Mouse (Mus musculus) forebrain, postnatal 0 days (tissue): ENCODE measurements around the gene Efna2. TPM values are rescaled to one million over a fixed set of nuclear protein-coding genes. Genes with fewer than 3 reads are reported as not detected.

Source experiments
- ATAC-seq: fragments of 200-750 bp; cut with Nextera tagmentation; 2 replicates; pipeline ENCODE4 v1.8.0; 2017; ENCODE audit warnings: mild to moderate bottlenecking, moderate library complexity
- DNase-seq: peaks from one replicate; pipeline ENCODE4 v3.0.0-alpha.2; 2015
- H3K27ac ChIP-seq: fragments of 300-500 bp; sonication (generic); 2 replicates; pipeline ENCODE4 v1.5.1; 2014; ENCODE audit warnings: low read depth, mild to moderate bottlenecking, antibody characterized with exemption, low read length, moderate library complexity, mixed read lengths
- H3K27me3 ChIP-seq: fragments of 300-500 bp; sonication (generic); 2 replicates; pipeline ENCODE4 v1.6.1; 2014; ENCODE audit warnings: mild to moderate bottlenecking, low read length, mixed read lengths; ENCODE audit not compliant: insufficient read depth
- H3K36me3 ChIP-seq: fragments of 300-500 bp; sonication (generic); 2 replicates; pipeline ENCODE4 v1.6.1; 2014; ENCODE audit warnings: mild to moderate bottlenecking, moderate library complexity; ENCODE audit not compliant: insufficient read depth
- H3K4me1 ChIP-seq: fragments of 300-500 bp; sonication (generic); 2 replicates; pipeline ENCODE4 v1.6.1; 2014; ENCODE audit warnings: antibody characterized with exemption; ENCODE audit not compliant: insufficient read depth
- H3K4me2 ChIP-seq: fragments of 300-500 bp; sonication (generic); 2 replicates; pipeline ENCODE4 v1.6.1; 2014; ENCODE audit warnings: low read depth, mild to moderate bottlenecking, moderate library complexity
- H3K4me3 ChIP-seq: fragments of 300-500 bp; sonication (generic); 2 replicates; pipeline ENCODE4 v1.5.1; 2014; ENCODE audit warnings: low read depth, low read length, mixed read lengths
- H3K9ac ChIP-seq: fragments of 300-500 bp; sonication (generic); 2 replicates; pipeline ENCODE4 v1.6.1; 2014; ENCODE audit warnings: mild to moderate bottlenecking
- H3K9me3 ChIP-seq: fragments of 300-500 bp; sonication (generic); 2 replicates; pipeline ENCODE4 v1.6.1; 2016; ENCODE audit warnings: low read length
- CTCF ChIP-seq: sonication (generic); IDR thresholded peaks from 2 replicates; pipeline ENCODE4 v1.5.1; 2016; ENCODE audit warnings: antibody characterized with exemption, control low read depth, low read depth
- WGBS: fragments of 180-500 bp; shearing (Covaris S2); extraction: QIAGEN DNeasy Blood & Tissue Kit; methylation state at CpG from one replicate; pipeline ENCODE4 v1.1.7; 2014; 5-methylcytosine and 5-hydroxymethylcytosine counted together
- polyA plus RNA-seq: library from polyadenylated mRNA; unstranded; fragments of >200 nt; fragmentation: Nextera tagmentation; extraction: Ambion mirVana; gene quantifications from 2 replicates; pipeline ENCODE4 v1.2.1, GENCODE M21; 2015
- total RNA-seq: library from RNA; depleted of rRNA; stranded (reverse); fragments of >200 nt; gene quantifications from 2 replicates; pipeline ENCODE4 v1.2.3, GENCODE M21; 2014; rRNA removed

Efna2 gene
- total RNA-seq (29.0 and 30.9 TPM in 2 replicates), polyA plus RNA-seq (30.6 and 31.3 TPM in 2 replicates)

GRCm38 (mm10) chr10:80179068-80180051 lies at the start of gene Efna2:
Efna2 (plus strand) TSS chr10:80179482.
- WGBS: 4% methylated on average over 69 of the region's 106 CpGs
- Histone ChIP-seq H3K4me1 (peaks cover 18% of the 10 kb centered on the region), H3K27ac (peak within 1 kb of the TSS; percentile 78), H3K36me3 (no peaks in the 10 kb centered on the region), H3K4me3 (peak within 1 kb of the TSS; percentile 78), H3K4me2 (peak within 1 kb of the TSS; percentile 68), H3K9me3 (no peaks in the 10 kb centered on the region), H3K9ac (peak within 1 kb of the TSS; percentile 81), H3K27me3 (no peaks in the 10 kb centered on the region)
- peak; percentile 80 for DNase-seq
- TF ChIP-seq CTCF: peak; percentile 13; the same call in 1 of the 2 replicates
- peak; percentile 77 for ATAC-seq

GRCm38 (mm10) chr10:80129846-80130245 lies 49.4 kb upstream of the Efna2 start:
- Histone ChIP-seq H3K4me1 (no peaks in the 10 kb centered on the region), H3K27ac (no peak overlapping the region), H3K4me3 (no peak overlapping the region), H3K36me3 (peaks cover 92% of the 10 kb centered on the region), H3K27me3 (no peaks in the 10 kb centered on the region), H3K9me3 (no peaks in the 10 kb centered on the region), H3K4me2 (no peak overlapping the region), H3K9ac (no peak overlapping the region)
- DNase-seq (no peak), ATAC-seq (no peak)
- 86% methylated on average over 9 of the region's 9 CpGs for WGBS
- no peak for TF ChIP-seq CTCF

GRCm38 (mm10) chr10:80130403-80131031 lies 48.8 kb upstream of the Efna2 start:
- no peak for DNase-seq
- Histone ChIP-seq H3K27ac (peak overlapping the region; percentile 36; the same call in 1 of the 2 replicates), H3K4me2 (no peak overlapping the region), H3K4me3 (no peak overlapping the region), H3K4me1 (no peaks in the 10 kb centered on the region), H3K9ac (no peak overlapping the region), H3K27me3 (no peaks in the 10 kb centered on the region), H3K36me3 (peaks cover 92% of the 10 kb centered on the region), H3K9me3 (no peaks in the 10 kb centered on the region)
- TF ChIP-seq CTCF: no peak
- WGBS: 83% methylated on average over 18 of the region's 18 CpGs
- ATAC-seq: no peak; the same call in 1 of the 2 replicates

- Histone ChIP-seq H3K4me1 (no peaks in the 10 kb centered on the region), H3K27me3 (no peaks in the 10 kb centered on the region), H3K36me3 (peaks cover 88% of the 10 kb centered on the region), H3K4me3 (no peak overlapping the region), H3K4me2 (peak overlapping the region; percentile 34), H3K9ac (peak overlapping the region; percentile 18), H3K27ac (peak overlapping the region; percentile 36), H3K9me3 (no peaks in the 10 kb centered on the region)
- WGBS: 16% methylated on average over 55 of the region's 55 CpGs
- peak; percentile 47 for TF ChIP-seq CTCF
- DNase-seq (peak; percentile 88), ATAC-seq (peak; percentile 86)
Measured at GRCm38 (mm10) chr10:80131316-80131951, 47.8 kb upstream of the Efna2 start.

- TF ChIP-seq CTCF: no peak
- no peaks in the 10 kb centered on the region for H3K27me3 ChIP-seq
- peaks cover 87% of the 10 kb centered on the region for H3K36me3 ChIP-seq
- no peaks in the 10 kb centered on the region for H3K9me3 ChIP-seq
- no peak overlapping the region for H3K4me3 ChIP-seq
- ATAC-seq (peak; percentile 23), DNase-seq (no peak)
- peak overlapping the region; percentile 34 for H3K4me2 ChIP-seq
- H3K9ac ChIP-seq: peak overlapping the region; percentile 18
- H3K4me1 ChIP-seq: peaks cover 5% of the 10 kb centered on the region; the same call in 1 of the 2 replicates
- 34% methylated on average over 27 of the region's 27 CpGs for WGBS
- peak overlapping the region; percentile 36; the same call in 1 of the 2 replicates for H3K27ac ChIP-seq
Measured at GRCm38 (mm10) chr10:80131952-80132350, 47.3 kb upstream of the Efna2 start.

GRCm38 (mm10) chr10:80133226-80133849 lies 45.9 kb upstream of the Efna2 start:
- H3K4me2 ChIP-seq: no peak overlapping the region
- H3K4me3 ChIP-seq: no peak overlapping the region
- H3K9me3 ChIP-seq: no peaks in the 10 kb centered on the region
- peaks cover 9% of the 10 kb centered on the region; the same call in 1 of the 2 replicates for H3K4me1 ChIP-seq
- peak; percentile 23; the same call in 1 of the 2 replicates for TF ChIP-seq CTCF
- H3K27ac ChIP-seq: no peak overlapping the region
- ATAC-seq (no peak), DNase-seq (no peak)
- no peaks in the 10 kb centered on the region for H3K27me3 ChIP-seq
- WGBS: 61% methylated on average over 8 of the region's 8 CpGs
- peaks cover 73% of the 10 kb centered on the region for H3K36me3 ChIP-seq
- no peak overlapping the region for H3K9ac ChIP-seq
